Mouse (Mus musculus) lung, postnatal 36 days (tissue): ENCODE results near the gene Mal.
A peak's percentile ranks its signal among the peaks of the same experiment; 100 is the strongest.

ENCODE experiments used
- DNase-seq: peaks from one replicate; pipeline ENCODE4 v3.0.0; 2022; ENCODE audit warnings: mixed read lengths

Gene Mal

GRCm38 (mm10) chr2:127656086-127656720 is at the start of gene Mal:
Gene Mal, minus strand, starts transcription at chr2:127656695.
- DNase-seq, result peak; percentile 78

- DNase-seq, result no peak
These were observed 48.8 kb upstream of the Mal start for GRCm38 (mm10) chr2:127705267-127705666.

GRCm38 (mm10) chr2:127689239-127689638 is 32.7 kb upstream of the Mal start:
- DNase-seq, result no peak

GRCm38 (mm10) chr2:127683687-127684331 is 27.3 kb upstream of the Mal start:
- peak; percentile 80 for DNase-seq

- peak; percentile 58 for DNase-seq
These were observed 11.5 kb upstream of the Mal start for GRCm38 (mm10) chr2:127667843-127668506.

- no peak for DNase-seq
These were observed 10.5 kb upstream of the Mal start for GRCm38 (mm10) chr2:127667015-127667414.

- DNase-seq, result no peak
These were observed 6.2 kb upstream of the Mal start for GRCm38 (mm10) chr2:127662708-127663107.

GRCm38 (mm10) chr2:127655419-127655818 is 1.1 kb downstream of the Mal start:
- peak; percentile 17 for DNase-seq

- no peak for DNase-seq
These were observed 1.7 kb downstream of the Mal start for GRCm38 (mm10) chr2:127654786-127655185.

- DNase-seq, result peak; percentile 29
These were observed 3.7 kb downstream of the Mal start for GRCm38 (mm10) chr2:127652805-127653204.

- DNase-seq, result peak; percentile 65
These were observed 4.2 kb downstream of the Mal start for GRCm38 (mm10) chr2:127652335-127652734.

GRCm38 (mm10) chr2:127651601-127652000 is 4.9 kb downstream of the Mal start:
- DNase-seq, result no peak

GRCm38 (mm10) chr2:127649921-127650320 is 6.6 kb downstream of the Mal start:
- DNase-seq, result peak; percentile 51

- DNase-seq, result no peak
These were observed 8.3 kb downstream of the Mal start for GRCm38 (mm10) chr2:127648145-127648544.

GRCm38 (mm10) chr2:127646875-127647274 is 9.6 kb downstream of the Mal start:
- peak; percentile 36 for DNase-seq

- peak; percentile 30 for DNase-seq
These were observed 12.5 kb downstream of the Mal start for GRCm38 (mm10) chr2:127643728-127644704.

GRCm38 (mm10) chr2:127638973-127639372 is 17.5 kb downstream of the Mal start:
- no peak for DNase-seq

GRCm38 (mm10) chr2:127635581-127635980 is 20.9 kb downstream of the Mal start:
- DNase-seq, result no peak

- DNase-seq, result no peak
These were observed 23.9 kb downstream of the Mal start for GRCm38 (mm10) chr2:127632601-127633000.

- DNase-seq, result no peak
These were observed 28.4 kb downstream of the Mal start for GRCm38 (mm10) chr2:127627990-127628570.

GRCm38 (mm10) chr2:127627354-127627753 is 29.1 kb downstream of the Mal start:
- no peak for DNase-seq

- DNase-seq, result no peak
These were observed 30.8 kb downstream of the Mal start for GRCm38 (mm10) chr2:127625659-127626058.
